Mouse (Mus musculus) splenic B cell, adult 2 months (primary cell): Measurements from ENCODE around the gene Olfr205.
"Not testable (repeated sequence)": the region's sequence is repeated elsewhere in the genome, so short reads cannot be mapped to it uniquely, and the experiment has no call there.

Experiments
- DNase-seq: peaks from one replicate; pipeline ENCODE4 v3.0.0-alpha.2; 2011; ENCODE audit warnings: low read depth, low spot score
- H3K27me3 ChIP-seq: 2 replicates; pipeline ENCODE4 v1.6.1; 2012; ENCODE audit warnings: mild to moderate bottlenecking, low read length, moderate library complexity, mixed read lengths; ENCODE audit not compliant: control insufficient read depth, poor library complexity, insufficient read depth, severe bottlenecking
- H3K36me3 ChIP-seq: 2 replicates; pipeline ENCODE4 v1.6.1; 2012; ENCODE audit warnings: mild to moderate bottlenecking, low read length, moderate library complexity, mixed read lengths; ENCODE audit not compliant: control insufficient read depth, poor library complexity, insufficient read depth, severe bottlenecking

Gene Olfr205

DNA sequence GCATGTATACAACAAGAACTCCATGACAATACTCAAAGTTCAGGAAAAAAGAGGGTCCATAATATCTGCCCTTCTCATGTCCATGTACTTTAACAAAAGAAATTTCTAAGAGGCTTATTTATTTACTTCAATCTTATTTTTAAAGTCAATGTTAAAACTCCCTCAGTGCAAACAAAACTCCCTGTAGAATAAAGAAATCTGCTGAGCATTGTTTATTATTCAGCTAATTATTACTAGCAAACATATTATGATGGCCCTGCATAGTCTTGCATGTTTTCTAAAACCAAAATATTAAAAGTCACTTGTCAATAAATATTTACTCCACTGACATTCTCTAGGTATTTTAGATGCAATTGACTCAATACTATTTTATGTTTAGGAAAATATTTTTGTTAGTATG lies at the start of gene Olfr205:
Olfr205 (minus strand) TSS at position 101 of the 400 bp plus-strand sequence.
- Histone ChIP-seq H3K27me3 (no peaks in the 10 kb centered on the region), H3K36me3 (no peaks in the 10 kb centered on the region)
- DNase-seq: no peak

DNA sequence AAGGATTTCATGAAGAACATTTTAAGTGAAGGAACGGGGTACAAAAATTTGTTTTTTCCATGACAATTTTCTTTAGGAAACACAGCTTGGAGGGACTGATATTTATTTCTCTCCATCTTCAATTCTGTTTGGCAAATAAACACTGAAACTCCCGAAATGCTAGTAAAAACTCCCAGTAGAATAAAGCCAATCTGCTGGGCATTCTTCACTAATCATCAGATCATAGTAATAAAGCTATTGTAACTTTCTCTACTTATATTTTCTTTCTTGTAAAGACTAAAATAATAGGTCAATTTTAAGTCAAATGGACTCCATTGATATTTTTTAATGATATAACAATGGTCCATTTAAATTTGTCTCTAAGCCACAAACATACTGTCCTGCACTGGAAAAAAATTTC lies 33.0 kb upstream of the Olfr205 start, which contains the start of gene Olfr209:
Olfr209 (minus strand) TSS at position 101 of the 400 bp plus-strand sequence.
- Histone ChIP-seq H3K27me3 (no peaks in the 10 kb centered on the region), H3K36me3 (no peaks in the 10 kb centered on the region)
- DNase-seq: no peak

DNA sequence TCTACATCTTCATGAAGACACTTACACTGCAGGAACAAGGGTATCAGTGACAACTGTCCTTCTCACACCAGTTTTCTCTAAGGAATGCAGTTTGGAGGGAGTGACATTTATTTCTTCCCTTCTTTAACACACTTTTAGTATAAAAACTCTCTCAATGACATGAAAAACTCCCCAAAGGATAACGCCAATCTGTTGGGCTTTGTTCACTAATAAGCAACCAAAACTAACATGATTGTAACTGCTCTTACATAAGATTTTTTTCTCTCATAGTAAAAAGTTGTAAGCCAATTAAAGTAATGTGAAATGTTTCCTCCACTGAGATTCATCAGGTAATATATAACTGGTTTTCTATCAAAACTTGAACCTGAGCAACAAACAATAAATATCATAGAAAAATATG lies 18.2 kb upstream of the Olfr205 start, which contains the start of gene Olfr206:
Olfr206 (minus strand) TSS at position 101 of the 400 bp plus-strand sequence.
- Histone ChIP-seq H3K27me3 (no peaks in the 10 kb centered on the region), H3K36me3 (no peaks in the 10 kb centered on the region)
- no peak for DNase-seq

- H3K27me3 ChIP-seq, H3K36me3 ChIP-seq, DNase-seq: not testable (repeated sequence)
Observed at GRCm38 (mm10) chr16:59323262-59323661, 7.7 kb downstream of the Olfr205 start.

GRCm38 (mm10) chr16:59318148-59318547 lies 12.8 kb downstream of the Olfr205 start, which contains the start of gene Olfr204:
TSS of gene Olfr204 (minus strand) at chr16:59318248.
- Histone ChIP-seq H3K27me3 (no peaks in the 10 kb centered on the region), H3K36me3 (no peaks in the 10 kb centered on the region)
- DNase-seq: no peak

DNA sequence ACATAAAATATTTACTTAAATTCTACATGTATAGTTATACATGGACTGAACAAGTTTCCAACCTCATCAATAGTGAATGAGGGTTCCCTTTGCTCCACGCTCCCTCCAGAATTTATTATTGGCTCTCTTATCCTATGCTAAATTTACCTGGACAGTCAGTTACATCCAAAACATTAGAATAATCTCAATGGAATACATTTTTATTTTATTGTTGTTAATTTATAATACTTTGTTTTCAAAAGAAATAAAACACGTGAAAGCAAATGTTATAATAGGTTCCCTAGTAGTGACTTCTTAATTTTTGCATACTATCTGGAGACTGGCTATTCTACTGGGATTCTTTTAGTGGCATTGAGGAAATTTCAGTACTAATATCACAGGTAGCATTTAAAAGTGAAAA lies 32.4 kb downstream of the Olfr205 start, which contains the start of gene Olfr203:
Olfr203 (plus strand) TSS at position 301 of the 400 bp plus-strand sequence.
- Histone ChIP-seq H3K36me3 (no peaks in the 10 kb centered on the region), H3K27me3 (no peaks in the 10 kb centered on the region)
- DNase-seq: no peak

GRCm38 (mm10) chr16:59287576-59287975 lies 43.4 kb downstream of the Olfr205 start:
- not testable (repeated sequence) for H3K27me3 ChIP-seq, DNase-seq, H3K36me3 ChIP-seq

DNA sequence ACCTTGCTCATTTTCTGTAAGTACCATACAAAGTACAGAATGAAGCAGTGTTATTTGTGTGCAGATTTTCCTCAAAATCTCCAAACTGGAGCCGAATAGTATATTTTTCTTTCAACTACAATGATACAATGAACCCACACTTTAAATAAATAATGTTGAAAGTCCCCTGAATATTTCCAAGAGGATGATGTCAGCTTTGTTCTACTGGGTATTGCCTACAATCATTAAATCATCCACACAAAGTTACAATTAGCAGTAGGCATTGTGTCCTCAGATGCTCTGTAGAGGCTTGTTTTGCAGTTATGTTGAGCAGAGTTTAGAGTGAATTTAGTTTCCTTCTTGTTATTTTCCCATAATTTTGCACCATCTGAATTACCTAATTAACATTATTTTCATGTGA lies 44.2 kb downstream of the Olfr205 start, which contains the start of gene Olfr202:
Olfr202 (minus strand) TSS at position 101 of the 400 bp plus-strand sequence.
- DNase-seq: no peak
- H3K27me3 ChIP-seq: no peaks in the 10 kb centered on the region
- no peaks in the 10 kb centered on the region for H3K36me3 ChIP-seq

GRCm38 (mm10) chr16:59283476-59283875 lies 47.5 kb downstream of the Olfr205 start:
- no peaks in the 10 kb centered on the region for H3K36me3 ChIP-seq
- no peak for DNase-seq
- no peaks in the 10 kb centered on the region for H3K27me3 ChIP-seq

- H3K36me3 ChIP-seq: no peaks in the 10 kb centered on the region
- H3K27me3 ChIP-seq: no peaks in the 10 kb centered on the region
- no peak for DNase-seq
Observed at GRCm38 (mm10) chr16:59280542-59280941, 50.4 kb downstream of the Olfr205 start.
